Comparison of ENCODE assay signal across 17 mouse cellular contexts in the genomic region with DNA sequence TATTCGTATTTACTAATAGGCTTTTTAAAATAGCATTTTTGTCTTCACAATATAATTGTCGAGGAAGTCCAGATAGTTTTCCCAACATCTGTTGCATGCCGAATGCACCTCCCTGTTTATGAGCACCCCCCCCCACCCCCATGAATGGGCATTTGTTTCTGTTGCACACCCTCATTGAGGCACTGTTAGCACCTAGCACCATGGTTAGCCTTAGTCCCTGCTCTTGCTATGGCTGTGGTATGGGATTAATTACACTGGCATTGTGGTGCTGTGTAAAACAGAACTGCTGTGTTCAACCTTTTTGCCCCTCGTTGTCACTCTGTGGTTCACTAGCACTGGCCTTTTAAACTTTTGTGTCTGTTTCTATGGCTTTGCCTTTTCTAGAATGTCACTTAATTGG. TPM values are rescaled to one million over a fixed set of nuclear protein-coding genes. Genes with fewer than 3 reads are reported as not detected.
"Had no signal": no experiment of that assay in that cellular context is flagged by ENCODE, and none has a peak within 500 bp of the region (broad histone marks: within the 10 kb centered on the region; RNA-seq: fewer than 3 reads in every experiment).

No protein-coding gene starts in this region.

- H3K27ac ChIP-seq: lung, embryonic 15.5 days; macrophage; midbrain, embryonic 13.5 days; midbrain, embryonic 15.5 days; neural tube, embryonic 12.5 days had no signal

- H3K36me3 ChIP-seq: lung, embryonic 15.5 days; midbrain, embryonic 13.5 days; midbrain, embryonic 15.5 days; neural tube, embryonic 12.5 days had no signal

- H3K4me2 ChIP-seq: lung, embryonic 15.5 days; midbrain, embryonic 11.5 days; midbrain, embryonic 13.5 days; midbrain, embryonic 15.5 days; neural tube, embryonic 12.5 days had no signal

- H3K27me3 ChIP-seq: lung, embryonic 15.5 days; megakaryocyte, embryonic 14.5 days; midbrain, embryonic 13.5 days; midbrain, embryonic 15.5 days; neural tube, embryonic 12.5 days had no signal

- H3K9me3 ChIP-seq: lung, embryonic 15.5 days; midbrain, embryonic 13.5 days; midbrain, embryonic 15.5 days; neural tube, embryonic 12.5 days had no signal

- H3K9ac ChIP-seq: liver, postnatal 0 days; lung, embryonic 15.5 days; midbrain, embryonic 13.5 days; midbrain, embryonic 15.5 days; neural tube, embryonic 12.5 days had no signal

- ATAC-seq: liver, postnatal 0 days; lung, postnatal 0 days; midbrain, embryonic 13.5 days; midbrain, embryonic 15.5 days had no signal

- DNase-seq: liver, postnatal 0 days; lung, adult 2 months; lung, postnatal 14 days; lung, postnatal 36 days; right cerebral cortex, postnatal 14 days; spleen, adult 18-20 months; thymus, adult 2 months; thymus, postnatal 25 days; thymus, postnatal 4 days had no signal

- H3K4me1 ChIP-seq: megakaryocyte, embryonic 14.5 days; midbrain, embryonic 15.5 days; neural tube, embryonic 12.5 days had no signal

- H3K4me3 ChIP-seq: lung, embryonic 15.5 days; megakaryocyte, embryonic 14.5 days; midbrain, embryonic 13.5 days; midbrain, embryonic 15.5 days; neural tube, embryonic 12.5 days had no signal

RNA-seq across cellular contexts. Expression of gene Sema5a, which starts 56.4 kb away (rescaled TPM):
- polyA plus RNA-seq: macrophage had no signal
